Mouse (Mus musculus) ES-Bruce4 (cell line): ENCODE measurements at regions not wholly inside any gene's neighbourhood (a gene's known extent, or its start where the extent isn't known, plus 50 kb on each side); places are given as distances from the start of the nearest gene placed in this dataset.

Source experiments
- CTCF ChIP-seq: IDR thresholded peaks from one replicate; pipeline ENCODE4 v1.8.1; 2011; ENCODE audit warnings: low read depth, low read length
- POLR2A ChIP-seq: IDR thresholded peaks from one replicate; pipeline ENCODE4 v1.8.1; 2011; ENCODE audit warnings: low read length; ENCODE audit not compliant: insufficient read depth

GRCm38 (mm10) chr15:72355626-72356025, 1478.7 kb upstream of the Gm6569 start:
- TF ChIP-seq CTCF (no peak), POLR2A (no peak)
